Mouse (Mus musculus) hematopoietic stem cell, adult 5-6 weeks (primary cell): ENCODE measurements around the gene Intu. TPM values are rescaled to one million over a fixed set of nuclear protein-coding genes. Genes with fewer than 3 reads are reported as not detected.

ENCODE experiments used
- ATAC-seq, 2 experiments: fragments of 125-278 bp in 1 of 2; replicated peaks in 1 of 2; 2 replicates each; pipeline ENCODE4 v1.8.0; 2016 to 2017; ENCODE audit warnings: inconsistent platforms in 2 of 2, mild to moderate bottlenecking in 2 of 2, moderate number of reproducible peaks in 2 of 2, low read depth in 1 of 2, moderate TSS enrichment in 1 of 2; ENCODE audit not compliant: low FRiP score in 2 of 2, poor library complexity in 2 of 2, severe bottlenecking in 2 of 2, insufficient read depth in 1 of 2, low TSS enrichment in 1 of 2
- total RNA-seq: library from RNA; stranded (forward); fragments of 172-1452, 232-1000 nt; gene quantifications from 2 replicates; pipeline ENCODE4 v1.2.3, GENCODE M21; 2017

The Intu gene
- total RNA-seq, 1 experiment from 2014 or later: 4.5 TPM

GRCm38 (mm10) chr3:40708655-40709054 is 177.6 kb downstream of the Intu start, which contains the start of gene Slc25a31:
TSS of gene Slc25a31 (plus strand) at chr3:40708855.
- ATAC-seq: no peak

GRCm38 (mm10) chr3:40716056-40716455 is 185.0 kb downstream of the Intu start:
- no peak for ATAC-seq

- no peak for ATAC-seq
These were observed 187.9 kb downstream of the Intu start for GRCm38 (mm10) chr3:40719022-40719421.

GRCm38 (mm10) chr3:40738381-40738912 is 207.4 kb downstream of the Intu start:
- ATAC-seq: no peak

GRCm38 (mm10) chr3:40744024-40744835 is 213.1 kb downstream of the Intu start, which contains the start of gene Hspa4l:
TSS of gene Hspa4l (plus strand) at chr3:40744495.
- ATAC-seq: no peak; a peak in 1 of 4 replicates

- ATAC-seq: peak; percentile 84
These were observed 214.0 kb downstream of the Intu start for GRCm38 (mm10) chr3:40744836-40745660.

GRCm38 (mm10) chr3:40745661-40746547 is 214.8 kb downstream of the Intu start:
- peak; percentile 34 to 56 for ATAC-seq

Other genes starting within 250 kb of the Intu start
- gene Slc25a31, start 177.6 kb downstream of the Intu start, total RNA-seq: not detected in 2 replicates
- 41.6 and 49.2 TPM in 2 replicates for gene Hspa4l, start 213.2 kb downstream of the Intu start, total RNA-seq